Mouse (Mus musculus) CH12.LX (cell line): ENCODE measurements at regions not wholly inside any gene's neighbourhood (a gene's known extent, or its start where the extent isn't known, plus 50 kb on each side); places are given as distances from the start of the nearest gene placed in this dataset.

Experiments used
- BHLHE40 ChIP-seq: IDR thresholded peaks from 2 replicates; pipeline ENCODE4 v1.6.1; 2011; ENCODE audit warnings: mild to moderate bottlenecking, low read depth, low read length, improper control_type of control experiment
- CTCF ChIP-seq, 2 experiments: IDR thresholded peaks in 1 of 2; conservative IDR thresholded peaks in 1 of 2; 2 replicates each; pipeline ENCODE4 v1.5.1; 2011 to 2012; ENCODE audit warnings: low read depth in 2 of 2, low read length in 2 of 2, improper control_type of control experiment in 1 of 2, inconsistent platforms in 1 of 2, mild to moderate bottlenecking in 1 of 2, moderate library complexity in 1 of 2
- ELF1 ChIP-seq: IDR thresholded peaks from 2 replicates; pipeline ENCODE4 v1.6.1; 2014; ENCODE audit warnings: low read depth, mild to moderate bottlenecking, inconsistent platforms, low read length, improper control_type of control experiment
- EP300 ChIP-seq: IDR thresholded peaks from 2 replicates; pipeline ENCODE4 v1.6.1; 2011; ENCODE audit warnings: low read length, improper control_type of control experiment
- HCFC1 ChIP-seq: IDR thresholded peaks from 2 replicates; pipeline ENCODE4 v1.6.1; 2012; ENCODE audit warnings: low read depth, mild to moderate bottlenecking, inconsistent platforms, low read length, improper control_type of control experiment
- MAX ChIP-seq: IDR thresholded peaks from 2 replicates; pipeline ENCODE4 v1.6.1; 2011; ENCODE audit warnings: low read length, improper control_type of control experiment
- MAZ ChIP-seq: IDR thresholded peaks from 2 replicates; pipeline ENCODE4 v1.6.1; 2012; ENCODE audit warnings: low read depth, mild to moderate bottlenecking, inconsistent platforms, low read length, improper control_type of control experiment, moderate library complexity
- NRF1 ChIP-seq: IDR thresholded peaks from 2 replicates; pipeline ENCODE4 v1.6.1; 2014; ENCODE audit warnings: low read depth, mild to moderate bottlenecking, inconsistent platforms, low read length, improper control_type of control experiment, moderate library complexity
- POLR2A ChIP-seq: IDR thresholded peaks from 2 replicates; pipeline ENCODE4 v1.6.1; 2011; ENCODE audit warnings: low read depth, mild to moderate bottlenecking, improper control_type of control experiment, low read length
- TBP ChIP-seq: conservative IDR thresholded peaks from 2 replicates; pipeline ENCODE4 v1.6.1; 2011; ENCODE audit warnings: low read depth, low read length, improper control_type of control experiment
- TCF12 ChIP-seq: IDR thresholded peaks from 2 replicates; pipeline ENCODE4 v1.6.1; 2014; ENCODE audit warnings: low read depth, mild to moderate bottlenecking, inconsistent platforms, low read length, improper control_type of control experiment
- USF1 ChIP-seq: IDR thresholded peaks from 2 replicates; pipeline ENCODE4 v1.6.1; 2014; ENCODE audit warnings: low read depth, mild to moderate bottlenecking, inconsistent platforms, low read length, improper control_type of control experiment
- ZC3H11A ChIP-seq: IDR thresholded peaks from 2 replicates; pipeline ENCODE4 v1.6.1; 2012; ENCODE audit warnings: low read depth, mild to moderate bottlenecking, inconsistent platforms, low read length, improper control_type of control experiment
- ZKSCAN1 ChIP-seq: IDR thresholded peaks from 2 replicates; pipeline ENCODE4 v1.6.1; 2012; ENCODE audit warnings: low read depth, inconsistent platforms, low read length, improper control_type of control experiment, borderline replicate concordance

DNA sequence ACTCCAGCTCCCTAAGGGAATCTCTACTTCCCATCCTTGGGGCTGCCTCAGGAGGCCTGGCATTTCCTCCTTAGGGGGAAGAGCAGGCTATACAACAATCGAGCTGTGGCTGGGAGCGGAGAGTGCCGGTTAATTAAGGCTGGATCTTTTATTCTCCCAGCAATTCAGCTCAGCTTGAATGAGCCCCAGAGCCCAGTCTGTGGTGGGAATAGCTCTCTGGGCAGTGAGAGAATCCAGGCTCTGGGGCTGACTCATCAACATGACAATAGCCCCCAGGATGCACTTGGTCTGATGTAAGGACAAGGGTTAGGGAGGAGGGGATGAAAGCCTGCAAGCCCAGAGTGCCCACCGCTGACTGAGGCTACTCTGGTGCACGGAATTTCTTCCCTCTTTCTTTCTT, 280.2 kb upstream of the Sox9 start:
- TF ChIP-seq CTCF (conservative IDR thresholded peaks at IDR 0.05 in 1 of 2, IDR thresholded peaks at IDR 0.05 in 1 of 2; ENCODE audit: low read depth in 2 of 2, low read length in 2 of 2) (no peak), HCFC1 (no peak), TCF12 (no peak), BHLHE40 (no peak), TBP (no peak), EP300 (no peak), POLR2A (no peak), NRF1 (no peak), MAX (no peak), MAZ (no peak), ELF1 (no peak), ZC3H11A (no peak), ZKSCAN1 (no peak), USF1 (no peak)
